Mouse (Mus musculus) embryonic stem cell, embryonic (primary cell): Measurements from ENCODE around the gene Rhox2c.
"Not testable (repeated sequence)": the region's sequence is repeated elsewhere in the genome, so short reads cannot be mapped to it uniquely, and the experiment has no call there.

Source experiments
- CTCF ChIA-PET, 4 experiments: fragments of 300-600 bp in 2 of 4; fragments of 350-600 bp in 2 of 4; sonication (Branson Sonifier 250); formaldehyde crosslinking; loops; one replicate each; lab custom pipeline; 2022; ENCODE audit warnings: inconsistent platforms in 2 of 4; lab: Charles Lee
- POLR2A ChIA-PET, 4 experiments: fragments of 300-600 bp in 2 of 4; fragments of 350-600 bp in 2 of 4; sonication (Branson Sonifier 250); formaldehyde crosslinking; loops; one replicate each; lab custom pipeline; 2022; ENCODE audit warnings: antibody characterized with exemption in 4 of 4, inconsistent platforms in 1 of 4; lab: Charles Lee

Rhox2c gene

DNA sequence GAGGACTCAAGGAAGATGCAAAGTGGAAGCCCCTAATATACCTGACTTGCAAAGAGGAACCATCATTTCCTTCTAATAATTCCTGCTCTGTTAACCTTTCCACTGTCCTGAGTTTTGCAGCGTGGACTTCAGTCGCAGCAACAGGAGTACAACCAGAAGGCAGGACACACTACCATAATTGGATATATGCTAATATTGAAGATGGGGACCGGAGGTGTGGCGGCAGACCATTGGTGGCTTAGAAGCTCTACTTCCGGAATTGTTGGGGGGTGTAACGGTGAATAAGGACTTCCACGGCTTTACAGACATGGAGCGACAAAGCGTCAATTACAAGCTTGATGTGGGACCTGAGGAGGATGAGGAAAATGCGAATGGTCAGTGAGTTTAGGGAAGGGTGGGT, at the start of gene Rhox2c:
TSS of gene Rhox2c (plus strand) at position 301 of the 400 bp plus-strand sequence.
- POLR2A ChIA-PET, CTCF ChIA-PET: not testable (repeated sequence)

DNA sequence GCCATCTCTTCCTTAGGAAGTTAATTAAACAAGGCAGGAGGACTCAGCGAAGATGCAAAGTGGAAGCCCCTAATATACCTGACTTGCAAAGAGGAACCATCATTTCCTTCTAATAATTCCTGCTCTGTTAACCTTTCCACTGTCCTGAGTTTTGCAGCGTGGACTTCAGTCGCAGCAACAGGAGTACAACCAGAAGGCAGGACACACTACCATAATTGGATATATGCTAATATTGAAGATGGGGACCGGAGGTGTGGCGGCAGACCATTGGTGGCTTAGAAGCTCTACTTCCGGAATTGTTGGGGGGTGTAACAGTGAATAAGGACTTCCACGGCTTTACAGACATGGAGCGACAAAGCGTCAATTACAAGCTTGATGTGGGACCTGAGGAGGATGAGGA, 41.7 kb upstream of the Rhox2c start, which contains the start of gene Rhox2b:
TSS of gene Rhox2b (plus strand) at position 301 of the 400 bp plus-strand sequence.
- POLR2A ChIA-PET, CTCF ChIA-PET: not testable (repeated sequence)

DNA sequence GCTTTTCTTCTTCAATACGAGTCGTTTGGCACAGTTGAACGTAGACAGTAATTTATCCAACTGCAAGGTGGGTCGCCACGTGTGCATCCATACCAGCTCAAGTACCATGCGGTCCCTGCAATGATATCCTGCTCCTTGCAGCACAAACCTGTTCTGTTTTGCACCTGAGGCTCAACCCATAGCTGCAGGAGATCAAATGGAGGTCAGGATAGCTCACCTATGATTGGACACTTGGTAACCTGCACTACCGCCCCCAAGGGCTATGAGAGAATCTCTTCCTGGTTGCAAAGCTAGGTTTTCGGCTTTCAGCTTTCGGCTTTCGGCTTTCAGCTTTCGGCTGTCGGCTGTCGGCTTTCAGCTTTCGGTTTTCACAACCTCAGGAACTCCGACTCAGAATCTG, 21.3 kb upstream of the Rhox2c start, which contains the start of gene Rhox4b:
TSS of gene Rhox4b (plus strand) at position 301 of the 400 bp plus-strand sequence.
- CTCF ChIA-PET, POLR2A ChIA-PET: not testable (repeated sequence)

- CTCF ChIA-PET, POLR2A ChIA-PET: not testable (repeated sequence)
Measured at GRCm38 (mm10) chrX:37458285-37458684, 4.8 kb downstream of the Rhox2c start, which contains the start of gene Rhox3c. TSS of gene Rhox3c (plus strand) at chrX:37458585.

DNA sequence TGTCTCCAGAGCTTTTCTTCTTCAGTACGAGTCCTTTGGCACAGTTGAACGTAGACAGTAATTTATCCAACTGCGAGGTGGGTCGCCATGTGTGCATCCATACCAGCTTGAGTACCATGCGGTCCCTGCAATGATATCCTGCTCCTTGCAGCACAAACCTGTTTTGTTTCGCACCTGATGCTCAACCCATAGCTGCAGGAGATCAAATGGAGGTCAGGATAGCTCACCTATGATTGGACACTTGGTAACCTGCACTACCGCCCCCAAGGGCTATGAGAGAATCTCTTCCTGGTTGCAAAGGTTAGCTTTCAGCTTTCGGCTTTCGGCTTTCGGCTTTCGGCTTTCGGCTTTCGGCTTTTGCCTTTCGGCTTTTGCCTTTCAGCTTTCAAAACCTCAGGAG, 26.6 kb downstream of the Rhox2c start, which contains the start of gene Rhox4c:
TSS of gene Rhox4c (plus strand) at position 301 of the 400 bp plus-strand sequence.
- POLR2A ChIA-PET, CTCF ChIA-PET: not testable (repeated sequence)

DNA sequence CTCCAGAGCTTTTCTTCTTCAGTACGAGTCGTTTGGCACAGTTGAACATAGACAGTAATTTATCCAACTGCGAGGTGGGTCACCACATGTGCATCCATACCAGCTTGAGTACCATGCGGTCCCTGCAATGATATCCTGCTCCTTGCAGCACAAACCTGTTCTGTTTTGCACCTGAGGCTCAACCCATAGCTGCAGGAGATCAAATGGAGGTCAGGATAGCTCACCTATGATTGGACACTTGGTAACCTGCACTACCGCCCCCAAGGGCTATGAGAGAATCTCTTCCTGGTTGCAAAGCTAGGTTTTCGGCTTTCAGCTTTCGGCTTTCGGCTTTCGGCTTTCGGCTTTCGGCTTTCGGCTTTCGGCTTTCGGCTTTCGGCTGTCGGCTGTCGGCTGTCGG, 60.6 kb downstream of the Rhox2c start, which contains the start of gene Rhox4d:
TSS of gene Rhox4d (plus strand) at position 301 of the 400 bp plus-strand sequence.
- CTCF ChIA-PET, POLR2A ChIA-PET: not testable (repeated sequence)
